Mouse (Mus musculus): Measurements from ENCODE around the gene Cdh23.

Gene Cdh23

GRCm38 (mm10) chr10:60290026-60290738, 406.1 kb downstream of the Cdh23 start:
- DNase-seq (ENCODE audit: extremely low read depth, insufficient read length, low spot score), result no peak

GRCm38 (mm10) chr10:60289216-60289615, 407.1 kb downstream of the Cdh23 start:
- DNase-seq (ENCODE audit: extremely low read depth, insufficient read length, low spot score), result no peak

GRCm38 (mm10) chr10:60287726-60288125, 408.6 kb downstream of the Cdh23 start:
- no peak for DNase-seq (ENCODE audit: extremely low read depth, insufficient read length, low spot score)

- no peak for DNase-seq (ENCODE audit: extremely low read depth, insufficient read length, low spot score)
These were observed 409.1 kb downstream of the Cdh23 start for GRCm38 (mm10) chr10:60287161-60287560.

- DNase-seq (ENCODE audit: extremely low read depth, insufficient read length, low spot score), result no peak
These were observed 409.7 kb downstream of the Cdh23 start for GRCm38 (mm10) chr10:60286546-60286945.

- no peak for DNase-seq (ENCODE audit: extremely low read depth, insufficient read length, low spot score)
These were observed 410.5 kb downstream of the Cdh23 start for GRCm38 (mm10) chr10:60285676-60286372.

- no peak for DNase-seq (ENCODE audit: extremely low read depth, insufficient read length, low spot score)
These were observed 411.1 kb downstream of the Cdh23 start for GRCm38 (mm10) chr10:60285183-60285582.

GRCm38 (mm10) chr10:60284676-60285111, 411.6 kb downstream of the Cdh23 start:
- DNase-seq (ENCODE audit: extremely low read depth, insufficient read length, low spot score), result no peak

- DNase-seq (ENCODE audit: extremely low read depth, insufficient read length, low spot score), result no peak
These were observed 412.0 kb downstream of the Cdh23 start for GRCm38 (mm10) chr10:60284248-60284647.

- no peak for DNase-seq (ENCODE audit: extremely low read depth, insufficient read length, low spot score)
These were observed 413.9 kb downstream of the Cdh23 start for GRCm38 (mm10) chr10:60282116-60283014.

- DNase-seq (ENCODE audit: extremely low read depth, insufficient read length, low spot score), result no peak
These were observed 414.7 kb downstream of the Cdh23 start for GRCm38 (mm10) chr10:60281571-60282050.

- no peak for DNase-seq (ENCODE audit: extremely low read depth, insufficient read length, low spot score)
These were observed 415.9 kb downstream of the Cdh23 start for GRCm38 (mm10) chr10:60280353-60280752.

GRCm38 (mm10) chr10:60279941-60280301, 416.4 kb downstream of the Cdh23 start:
- DNase-seq (ENCODE audit: extremely low read depth, insufficient read length, low spot score), result peak; percentile 39

GRCm38 (mm10) chr10:60279290-60279940, 416.9 kb downstream of the Cdh23 start:
- DNase-seq (ENCODE audit: extremely low read depth, insufficient read length, low spot score), result no peak

- no peak for DNase-seq (ENCODE audit: extremely low read depth, insufficient read length, low spot score)
These were observed 417.5 kb downstream of the Cdh23 start for GRCm38 (mm10) chr10:60278786-60279185.

- no peak for DNase-seq (ENCODE audit: extremely low read depth, insufficient read length, low spot score)
These were observed 418.3 kb downstream of the Cdh23 start for GRCm38 (mm10) chr10:60278006-60278399.

- DNase-seq (ENCODE audit: extremely low read depth, insufficient read length, low spot score), result peak; percentile 98
These were observed 418.9 kb downstream of the Cdh23 start, which contains the start of gene Psap for GRCm38 (mm10) chr10:60277207-60278005. Gene Psap (plus strand): TSS chr10:60277627.

- no peak for DNase-seq (ENCODE audit: extremely low read depth, insufficient read length, low spot score)
These were observed 422.9 kb downstream of the Cdh23 start for GRCm38 (mm10) chr10:60273382-60273781.

- DNase-seq (ENCODE audit: extremely low read depth, insufficient read length, low spot score), result no peak
These were observed 424.0 kb downstream of the Cdh23 start for GRCm38 (mm10) chr10:60272241-60272640.

- no peak for DNase-seq (ENCODE audit: extremely low read depth, insufficient read length, low spot score)
These were observed 425.3 kb downstream of the Cdh23 start for GRCm38 (mm10) chr10:60271015-60271414.
